Mouse (Mus musculus) frontal cortex, postnatal 14 days (tissue): ENCODE measurements around the gene Slc9a1.
A peak's percentile ranks its signal among the peaks of the same experiment; 100 is the strongest.

Source experiments
- DNase-seq, 2 experiments: peaks; one replicate each; pipeline ENCODE4 v3.0.0; 2022; ENCODE audit warnings: low spot score in 2 of 2

Slc9a1 gene

DNA sequence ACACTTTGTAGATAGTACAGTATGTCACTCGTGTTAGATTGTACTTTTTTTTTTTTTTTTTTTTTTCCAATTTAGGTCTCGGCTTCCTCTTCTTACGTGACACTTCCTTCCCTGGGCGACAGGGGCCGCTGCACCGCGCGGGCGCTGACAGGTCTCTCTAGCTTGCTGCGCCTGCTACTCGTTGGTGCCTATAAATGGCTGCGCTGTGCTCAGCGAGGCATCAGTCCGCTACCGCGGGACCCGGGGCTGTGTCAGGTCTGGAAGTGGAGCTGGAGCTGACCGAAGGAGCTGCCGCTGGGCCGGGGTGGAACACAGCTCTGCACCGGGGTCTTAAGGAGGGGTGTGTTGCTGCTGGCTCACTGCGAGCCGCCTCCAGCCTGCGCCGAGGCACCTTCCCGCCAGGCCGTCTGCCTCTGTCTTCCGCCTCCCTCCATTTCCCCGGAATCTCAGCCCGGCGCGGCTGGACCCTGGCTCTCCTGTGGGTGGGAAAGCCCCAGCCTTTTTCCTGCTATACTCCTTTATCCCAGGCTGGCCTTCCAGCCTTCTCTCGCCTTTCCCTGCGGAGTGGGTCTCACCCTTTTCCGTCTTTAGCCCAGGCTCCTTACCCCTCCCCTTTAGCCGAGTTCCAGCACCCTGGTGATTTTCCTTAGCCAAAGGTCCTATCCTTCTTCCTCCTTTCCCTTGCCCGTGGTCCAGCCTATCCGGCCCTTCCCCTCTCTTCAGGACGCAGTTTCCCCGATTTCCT lies at the start of gene Slc9a1:
Gene Slc9a1, plus strand, starts transcription at position 154 of the 745 bp plus-strand sequence.
- DNase-seq = peak; percentile 89 to 94

GRCm38 (mm10) chr4:133328129-133328528 lies 41.4 kb upstream of the Slc9a1 start:
- no peak for DNase-seq

GRCm38 (mm10) chr4:133330296-133330695 lies 39.2 kb upstream of the Slc9a1 start:
- no peak for DNase-seq

- DNase-seq = no peak
Measured at GRCm38 (mm10) chr4:133333306-133333705, 36.2 kb upstream of the Slc9a1 start.

DNA sequence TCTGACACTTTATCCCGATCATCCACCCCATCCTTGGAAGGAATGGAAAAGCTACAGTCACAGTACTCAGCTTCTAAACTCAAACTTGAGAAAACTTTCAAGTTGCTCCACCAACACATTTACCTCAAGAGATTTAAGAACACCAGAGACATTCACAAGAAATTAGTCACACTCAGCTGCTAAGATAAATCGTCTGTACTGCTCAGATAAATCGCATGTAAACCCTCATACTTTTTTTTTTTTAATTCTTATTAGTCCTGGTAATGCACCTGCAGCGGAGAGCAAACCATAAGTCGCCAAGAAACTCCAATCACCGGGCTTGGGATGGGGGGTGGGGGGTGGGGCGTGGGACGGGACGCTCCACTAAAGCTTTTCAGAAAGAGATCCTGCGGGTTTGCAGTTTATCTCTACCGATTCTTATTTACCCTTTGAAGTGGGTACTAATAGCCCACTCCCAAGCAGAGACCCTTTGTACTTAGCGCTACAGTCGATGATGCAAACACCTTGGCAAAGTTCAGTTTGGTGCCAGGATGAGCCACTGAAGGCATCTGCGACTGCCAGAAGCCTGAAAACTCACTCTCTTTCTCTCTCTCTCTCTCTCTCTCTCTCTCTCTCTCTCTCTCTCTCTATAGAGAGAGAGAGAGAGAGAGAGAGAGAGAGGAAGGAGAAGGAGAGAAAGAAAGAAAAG lies 31.5 kb upstream of the Slc9a1 start:
- DNase-seq = no peak

- DNase-seq = no peak
Measured at GRCm38 (mm10) chr4:133338521-133339095, 30.9 kb upstream of the Slc9a1 start.

- peak; percentile 95 for DNase-seq
Measured at GRCm38 (mm10) chr4:133339148-133339749, 30.3 kb upstream of the Slc9a1 start.

GRCm38 (mm10) chr4:133340217-133340616 lies 29.3 kb upstream of the Slc9a1 start:
- DNase-seq = no peak

GRCm38 (mm10) chr4:133344112-133344511 lies 25.4 kb upstream of the Slc9a1 start:
- DNase-seq = no peak

- DNase-seq = no peak
Measured at GRCm38 (mm10) chr4:133345702-133346101, 23.8 kb upstream of the Slc9a1 start.

- DNase-seq = no peak
Measured at GRCm38 (mm10) chr4:133346577-133346976, 22.9 kb upstream of the Slc9a1 start.

- DNase-seq = no peak
Measured at GRCm38 (mm10) chr4:133347624-133348023, 21.9 kb upstream of the Slc9a1 start.

GRCm38 (mm10) chr4:133348051-133348775 lies 21.3 kb upstream of the Slc9a1 start:
- no peak for DNase-seq

DNA sequence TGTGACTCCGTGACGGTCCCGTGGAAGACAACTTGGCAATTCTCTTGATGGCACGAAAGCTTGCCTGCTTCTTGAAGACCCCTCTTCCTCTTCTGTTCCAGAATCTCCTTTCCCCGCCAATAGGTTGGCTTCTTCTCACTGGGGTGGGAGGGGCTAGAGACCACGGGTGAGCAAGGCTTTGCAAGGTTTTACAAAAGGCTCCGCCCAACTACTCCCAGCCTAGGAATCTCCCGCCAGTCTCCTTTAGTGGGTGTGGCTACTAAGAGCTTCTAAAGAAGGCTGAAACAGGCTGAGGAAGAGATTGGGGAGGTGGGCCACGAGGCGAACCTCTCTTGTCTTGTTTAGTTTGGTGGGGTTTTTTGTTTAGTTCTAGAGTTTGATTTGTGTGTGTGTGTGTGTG lies 16.7 kb upstream of the Slc9a1 start:
- DNase-seq = no peak

DNA sequence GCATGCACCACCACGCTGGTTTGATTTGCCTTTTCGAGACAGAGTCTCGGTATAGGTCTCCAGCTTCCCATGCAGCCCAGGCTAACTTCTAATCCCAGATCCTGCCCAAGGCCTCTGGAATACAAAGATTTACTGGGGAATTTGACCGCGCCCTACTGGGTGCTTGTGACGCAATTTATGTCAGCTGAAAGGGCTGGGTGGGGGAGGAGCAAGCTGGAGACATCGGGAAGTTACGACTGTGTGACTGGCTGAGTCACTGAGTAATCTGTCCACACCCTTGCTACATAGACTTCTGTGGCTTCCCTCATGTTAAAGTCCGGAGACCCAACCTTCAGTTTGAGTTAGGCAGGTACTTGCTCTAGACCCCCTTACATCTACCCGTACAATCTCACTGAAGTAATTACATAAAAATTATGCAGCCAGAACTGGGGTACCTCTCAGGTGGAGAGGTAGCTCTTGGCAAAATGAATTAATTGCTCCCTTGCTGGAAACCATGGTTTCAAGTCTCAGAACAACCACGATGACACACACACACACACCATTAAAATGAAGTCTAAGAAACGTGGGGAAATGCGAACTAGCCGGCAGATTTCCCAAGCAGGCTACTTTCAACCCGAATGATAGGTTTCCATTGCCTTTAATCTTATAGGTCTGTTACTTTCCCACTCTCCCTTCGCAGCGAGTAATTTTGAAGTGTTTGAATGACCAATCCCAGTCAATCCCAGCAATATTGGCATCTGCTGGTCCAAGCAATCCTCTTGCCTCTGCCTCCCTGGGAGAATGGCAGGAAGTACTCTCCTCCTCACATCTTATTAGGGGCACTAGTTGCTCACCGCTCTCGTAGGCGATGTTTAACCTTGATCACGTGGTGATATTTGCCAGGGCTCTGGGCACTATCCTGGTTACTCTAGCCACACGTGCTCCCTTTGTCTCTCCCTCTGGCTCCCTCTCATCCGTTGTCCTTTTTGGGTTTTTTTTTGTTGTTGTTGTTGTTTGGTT lies 15.8 kb upstream of the Slc9a1 start, which contains the start of gene Wdtc1:
Gene Wdtc1, minus strand, starts transcription at position 115 of the 999 bp plus-strand sequence.
- no peak for DNase-seq

GRCm38 (mm10) chr4:133354641-133355040 lies 14.9 kb upstream of the Slc9a1 start:
- DNase-seq = no peak

DNA sequence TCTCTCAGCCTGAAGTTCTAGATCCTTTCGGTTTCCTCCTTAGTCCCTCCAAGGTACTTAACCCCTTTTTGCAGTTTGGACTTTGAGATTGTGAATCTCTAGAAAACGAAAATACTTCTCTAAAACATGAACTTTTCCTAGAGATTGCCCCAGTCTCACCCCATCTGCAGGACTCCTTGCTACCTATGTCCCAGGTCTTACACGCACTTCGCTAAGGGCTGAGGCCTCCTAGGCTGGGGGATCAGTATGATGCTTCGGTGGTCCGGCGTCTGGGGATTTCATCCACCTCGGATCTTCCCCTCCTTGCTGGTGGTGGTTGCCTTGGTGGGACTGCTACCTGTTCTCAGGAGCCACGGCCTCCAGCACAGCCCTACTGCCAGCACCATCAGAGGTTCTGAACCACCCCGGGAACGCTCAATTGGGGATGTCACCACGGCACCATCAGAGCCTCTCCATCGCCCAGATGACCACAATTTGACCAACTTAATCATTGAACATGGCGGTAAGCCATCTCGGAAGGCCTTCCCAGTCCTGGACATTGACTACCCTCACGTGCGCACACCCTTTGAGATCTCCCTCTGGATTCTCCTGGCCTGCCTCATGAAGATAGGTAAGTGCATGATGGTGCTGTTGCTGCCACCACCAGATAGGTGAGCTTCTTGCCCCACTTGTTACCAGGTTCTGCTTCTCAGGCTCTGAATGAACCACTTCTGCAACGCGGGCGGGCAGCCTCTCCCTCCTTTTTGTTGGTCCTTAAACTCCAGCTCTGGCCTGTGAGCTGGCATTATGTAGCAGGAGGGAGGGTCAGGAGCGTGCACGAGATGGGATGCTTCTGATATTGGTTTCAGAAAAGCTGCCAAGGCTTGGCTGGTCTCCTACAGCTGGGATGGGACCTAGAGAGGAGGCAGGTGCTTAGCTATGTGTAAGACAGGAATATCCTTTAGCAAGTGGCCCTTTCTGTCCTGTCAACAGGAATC lies 1.1 kb downstream of the Slc9a1 start:
- DNase-seq = no peak

DNA sequence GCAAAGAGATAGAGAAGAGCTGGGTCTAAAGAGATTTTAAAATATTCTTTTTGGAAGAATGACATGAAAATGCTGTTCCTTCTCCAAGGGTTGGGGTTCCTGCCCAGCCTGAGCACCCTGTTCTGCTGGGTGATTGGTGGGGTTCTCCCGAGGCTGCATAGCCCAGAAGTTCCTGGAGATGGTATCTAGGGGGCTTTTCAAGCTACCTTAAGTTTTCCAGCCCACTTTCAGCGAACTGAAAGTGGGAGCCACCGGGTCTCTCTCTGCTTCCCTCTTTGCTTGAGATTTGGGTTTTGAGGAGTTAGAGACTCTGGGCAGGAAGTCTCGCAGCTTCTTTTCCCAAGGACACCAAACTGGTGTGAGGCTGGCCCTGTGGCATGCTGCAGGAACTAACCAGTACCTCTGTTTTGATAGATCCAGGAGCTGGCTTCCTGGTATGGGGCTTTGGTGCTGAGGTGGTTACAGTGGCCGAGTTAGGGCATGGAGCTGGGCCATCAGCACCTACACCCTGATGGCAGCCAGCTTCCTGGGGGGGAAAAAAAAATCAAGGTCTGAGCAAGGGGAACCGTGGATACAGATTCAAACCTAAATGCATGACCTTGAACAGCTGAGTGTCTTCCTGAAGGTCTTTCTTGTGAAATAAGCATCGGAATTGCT lies 2.2 kb downstream of the Slc9a1 start:
- no peak for DNase-seq

DNA sequence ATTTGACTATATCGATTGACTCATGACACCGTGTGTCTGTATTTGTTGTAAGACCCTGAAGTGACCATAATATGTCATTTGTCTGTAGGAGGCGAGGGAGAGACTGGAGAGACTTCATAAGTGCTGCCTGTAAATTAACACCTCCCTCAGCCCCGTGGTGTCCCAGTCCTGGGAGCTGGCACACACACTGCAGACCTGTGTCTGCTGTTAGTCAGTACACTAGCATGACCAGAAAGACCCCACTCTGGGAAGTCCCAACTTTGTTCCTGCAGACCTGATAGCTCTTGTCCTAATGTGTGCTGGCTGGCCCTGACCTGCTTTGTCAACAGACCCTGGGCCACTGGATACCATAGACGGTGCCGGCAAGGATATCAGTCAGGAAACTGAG lies 2.8 kb downstream of the Slc9a1 start:
- DNase-seq = no peak
